Mouse (Mus musculus) lung, adult 2 months (tissue): ENCODE measurements around the gene Nat8f1.
"Not testable (repeated sequence)": the region's sequence is repeated elsewhere in the genome, so short reads cannot be mapped to it uniquely, and the experiment has no call there.

ENCODE experiments used
- CTCF ChIP-seq: fragments of 200-500 bp; IDR thresholded peaks from 2 replicates; pipeline ENCODE4 v1.5.1; 2011; ENCODE audit warnings: mild to moderate bottlenecking, low read length, control low read depth; ENCODE audit not compliant: insufficient read depth
- POLR2A ChIP-seq: fragments of 200-500 bp; IDR thresholded peaks from 2 replicates; pipeline ENCODE4 v1.6.1; 2011; ENCODE audit warnings: low read depth, mild to moderate bottlenecking, control low read depth, low read length, borderline replicate concordance; ENCODE audit errors: extremely low read depth

GRCm38 (mm10) chr6:85906911-85907351 lies 8.6 kb downstream of the Nat8f1 start:
- not testable (repeated sequence) for TF ChIP-seq POLR2A, CTCF
